Mouse (Mus musculus) telencephalon, adult 2 months (tissue): ENCODE results near the gene Gpr153.
"Not testable (repeated sequence)": the region's sequence is repeated elsewhere in the genome, so short reads cannot be mapped to it uniquely, and the experiment has no call there.

Source experiments
- DNase-seq: peaks from one replicate; pipeline ENCODE4 v3.0.0-alpha.2; 2011; ENCODE audit warnings: low read depth, low spot score

The Gpr153 gene

GRCm38 (mm10) chr4:152273621-152274236 lies at the start of gene Gpr153:
Gpr153 (plus strand) TSS chr4:152274232.
- DNase-seq, result no peak

DNA sequence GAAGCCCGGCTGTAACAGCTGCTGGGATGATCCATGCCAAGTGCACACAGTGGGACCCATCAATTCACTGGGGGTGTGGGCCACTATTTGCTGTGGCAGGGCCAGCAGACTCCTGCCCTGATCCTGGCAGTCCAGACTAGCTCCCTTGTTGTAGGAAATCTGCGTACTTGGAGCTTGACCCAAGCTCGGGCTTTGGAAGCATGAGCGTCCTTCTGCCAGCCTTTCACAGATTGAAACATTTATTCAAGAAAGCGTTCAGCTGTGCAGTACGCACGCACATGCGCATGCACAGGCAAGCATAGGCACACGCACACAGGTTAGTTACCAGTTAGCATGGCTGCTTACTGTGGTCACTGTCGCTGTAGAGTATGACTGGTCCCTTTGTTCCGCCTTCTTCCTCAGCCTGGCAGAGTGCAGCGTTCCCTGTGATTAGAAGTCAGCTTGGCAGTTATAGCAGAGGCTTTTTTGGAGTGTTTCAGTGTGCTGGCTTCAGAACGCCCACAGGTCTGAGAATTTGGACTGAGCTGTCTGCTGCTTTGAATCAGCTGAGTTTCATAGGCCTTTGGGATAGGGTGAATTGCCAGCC lies 47.0 kb upstream of the Gpr153 start:
- peak; percentile 96 for DNase-seq

GRCm38 (mm10) chr4:152227749-152228527 lies 46.1 kb upstream of the Gpr153 start:
- DNase-seq, result no peak

- not testable (repeated sequence) for DNase-seq
Measured at GRCm38 (mm10) chr4:152230331-152230730, 43.7 kb upstream of the Gpr153 start.

DNA sequence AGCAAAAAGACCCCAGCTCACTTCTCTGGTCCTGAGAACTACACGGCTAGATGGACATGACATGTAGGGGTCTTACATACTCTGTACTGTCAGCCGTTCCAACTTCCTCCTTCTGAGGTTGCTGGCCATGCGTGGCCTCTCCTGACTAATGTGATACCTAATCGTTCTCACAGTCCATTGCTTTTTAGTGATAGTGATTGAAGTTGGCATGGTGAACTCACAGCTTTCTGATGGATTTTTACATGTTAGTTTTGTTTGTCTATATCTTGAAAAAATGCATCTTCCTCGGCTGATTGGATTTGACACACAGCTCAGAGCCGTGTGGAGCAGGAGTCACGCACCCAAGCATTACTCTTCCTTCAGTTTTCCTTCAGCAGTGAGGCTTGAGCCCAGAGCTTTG lies 42.7 kb upstream of the Gpr153 start:
- DNase-seq, result no peak

- no peak for DNase-seq
Measured at GRCm38 (mm10) chr4:152232411-152232903, 41.6 kb upstream of the Gpr153 start.

DNA sequence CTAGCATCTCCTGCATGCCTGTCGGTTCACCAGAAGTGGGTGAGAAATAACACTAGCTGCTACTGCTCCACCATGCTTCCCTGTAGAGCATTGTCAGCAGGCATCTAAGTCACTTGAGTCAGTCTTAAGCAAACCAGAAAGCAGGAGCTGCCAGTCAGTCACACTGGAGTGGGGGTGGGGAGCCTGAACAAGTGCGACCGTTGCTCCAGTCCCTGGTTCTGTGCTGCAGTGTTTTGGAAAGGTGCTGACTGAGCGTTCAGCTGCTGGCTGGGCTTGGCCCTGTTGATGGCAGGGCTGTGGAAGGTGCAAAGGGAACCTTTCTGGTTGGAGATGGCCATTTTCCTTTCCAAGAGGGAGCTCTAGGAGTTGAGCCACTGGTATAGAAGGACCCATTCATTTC lies 34.1 kb upstream of the Gpr153 start:
- DNase-seq, result no peak

DNA sequence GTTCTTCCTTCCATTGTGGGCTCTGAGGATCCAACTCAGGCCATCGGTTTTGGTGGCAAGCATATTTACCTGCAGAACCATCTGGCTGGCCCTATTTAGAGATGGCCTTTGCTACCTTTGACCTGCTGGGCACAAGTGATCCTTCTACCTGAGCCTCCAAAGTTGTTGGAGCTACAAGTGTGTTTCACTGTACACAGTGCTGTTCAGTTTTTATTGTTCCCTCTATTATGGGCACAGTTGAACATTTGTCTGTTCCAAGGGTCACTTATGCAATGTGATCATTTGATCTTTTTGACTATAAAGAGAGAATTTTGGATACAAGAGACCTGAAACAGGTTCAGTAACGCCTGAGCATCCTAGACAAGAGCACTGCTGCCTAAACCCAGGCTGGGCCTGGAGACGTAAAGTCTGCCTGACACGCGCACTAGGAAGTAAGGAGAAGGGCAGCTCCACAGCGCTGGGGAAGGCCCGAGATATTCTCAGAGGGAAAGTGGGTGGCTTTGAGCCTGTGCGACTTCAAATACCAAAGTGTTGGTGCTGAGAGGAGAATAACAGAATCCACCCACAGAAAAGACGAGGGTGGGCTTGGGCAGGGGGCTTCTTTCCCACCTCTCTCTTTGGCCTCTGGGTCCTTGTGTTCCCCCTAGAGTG lies 30.7 kb upstream of the Gpr153 start:
- no peak for DNase-seq

DNA sequence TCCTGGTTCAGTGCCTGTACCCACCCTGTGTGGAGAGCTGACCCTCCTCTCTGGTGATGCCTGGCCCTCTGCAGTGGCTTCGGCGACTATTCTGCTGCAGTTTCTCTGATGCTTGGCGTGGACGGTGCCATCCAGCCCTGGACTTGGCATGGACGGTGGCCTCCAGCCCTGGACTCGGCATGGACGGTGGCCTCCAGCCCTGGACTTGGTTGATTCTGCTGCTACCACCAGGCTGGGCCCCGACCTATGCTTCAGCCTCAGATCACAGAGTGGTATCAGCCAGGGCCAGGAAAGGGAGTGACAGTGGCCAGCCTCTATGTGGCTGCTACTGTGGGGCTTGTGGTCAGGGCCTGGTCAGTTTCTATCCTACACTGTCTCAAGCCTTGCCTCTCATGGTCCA lies 30.1 kb upstream of the Gpr153 start:
- no peak for DNase-seq

GRCm38 (mm10) chr4:152244545-152245522 lies 29.2 kb upstream of the Gpr153 start:
- no peak for DNase-seq

DNA sequence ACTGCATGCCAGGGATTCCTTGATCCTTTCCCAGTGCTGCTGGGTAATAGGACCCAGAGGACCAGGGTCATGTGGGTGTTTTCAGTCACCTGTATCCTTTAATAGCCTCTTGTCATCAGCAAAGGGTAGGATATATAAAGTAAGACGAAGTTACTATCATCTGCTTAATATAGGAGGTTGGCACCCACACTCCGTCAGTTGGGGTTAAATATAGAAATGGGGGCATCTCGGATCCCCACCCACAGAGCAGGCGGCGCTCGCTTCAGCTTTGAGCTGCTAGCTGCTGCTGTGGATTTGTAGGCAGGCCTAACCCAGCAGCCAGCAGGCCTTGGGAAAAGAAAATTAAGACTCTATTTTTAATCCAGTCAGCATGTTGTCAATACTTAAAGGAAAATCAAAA lies 28.0 kb upstream of the Gpr153 start:
- DNase-seq, result peak; percentile 91

DNA sequence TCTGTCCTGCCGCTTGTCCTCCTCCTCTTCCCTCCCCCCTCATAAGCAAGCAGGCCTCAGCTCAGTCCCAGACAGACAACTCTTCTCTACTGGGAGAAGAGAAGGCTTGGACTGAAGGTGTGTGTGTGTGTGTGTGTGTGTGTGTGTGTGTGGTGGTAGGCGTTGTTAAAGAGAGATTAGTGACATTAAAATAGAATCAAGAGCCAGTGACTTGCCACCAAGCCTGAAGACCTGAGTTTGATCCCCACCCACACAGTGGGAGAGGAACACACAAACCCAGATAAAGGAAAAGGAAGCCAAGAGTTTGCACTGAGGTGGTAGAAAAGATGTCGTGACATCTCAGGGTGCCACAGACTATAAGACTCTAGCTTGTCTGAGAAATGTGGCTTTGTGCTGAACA lies 26.8 kb upstream of the Gpr153 start:
- DNase-seq, result no peak

GRCm38 (mm10) chr4:152250615-152251014 lies 23.4 kb upstream of the Gpr153 start:
- DNase-seq, result no peak

GRCm38 (mm10) chr4:152253183-152253759 lies 20.8 kb upstream of the Gpr153 start:
- DNase-seq, result no peak

DNA sequence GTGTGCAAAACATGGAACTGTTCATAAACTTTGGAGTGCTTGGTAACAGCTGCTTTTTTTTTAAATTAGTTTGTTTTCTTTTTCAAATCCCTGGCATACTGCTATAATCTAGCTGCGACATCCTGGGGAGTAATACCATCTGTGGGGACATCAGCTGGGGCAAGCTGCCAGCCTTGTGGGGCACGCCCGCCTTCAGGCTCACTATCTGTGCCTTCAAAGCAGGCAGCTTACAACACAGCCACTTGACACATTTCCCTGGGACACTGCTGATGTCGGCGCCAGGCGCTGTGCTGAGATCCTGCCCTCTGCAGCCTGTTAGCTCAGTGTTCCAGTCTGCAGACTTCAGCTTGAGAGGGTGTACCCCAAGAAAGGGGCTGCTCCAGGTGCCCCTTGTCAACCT lies 17.0 kb upstream of the Gpr153 start:
- DNase-seq, result peak; percentile 73

GRCm38 (mm10) chr4:152260451-152260850 lies 13.6 kb upstream of the Gpr153 start:
- DNase-seq, result no peak

GRCm38 (mm10) chr4:152262187-152262586 lies 11.8 kb upstream of the Gpr153 start:
- no peak for DNase-seq

DNA sequence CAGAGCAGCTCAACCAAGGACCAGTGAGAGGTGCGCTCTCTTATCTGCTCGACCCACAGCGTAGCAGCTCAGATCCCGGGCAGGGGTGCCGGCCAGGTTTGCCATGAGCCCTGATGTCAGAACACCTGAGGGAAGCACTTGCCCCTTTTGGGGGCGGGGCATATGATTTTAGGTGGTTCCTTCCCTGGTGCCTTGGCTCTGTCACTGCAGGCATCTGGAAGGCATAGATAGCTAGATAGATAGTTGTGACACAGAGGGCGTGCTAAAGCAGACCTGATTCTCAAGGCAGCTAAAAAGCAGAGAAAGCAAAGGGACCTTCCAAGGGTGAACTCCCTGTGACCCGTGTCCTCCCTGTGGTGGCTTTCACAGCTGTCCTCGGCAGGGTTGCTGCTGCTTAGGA lies 10.9 kb upstream of the Gpr153 start:
- no peak for DNase-seq

DNA sequence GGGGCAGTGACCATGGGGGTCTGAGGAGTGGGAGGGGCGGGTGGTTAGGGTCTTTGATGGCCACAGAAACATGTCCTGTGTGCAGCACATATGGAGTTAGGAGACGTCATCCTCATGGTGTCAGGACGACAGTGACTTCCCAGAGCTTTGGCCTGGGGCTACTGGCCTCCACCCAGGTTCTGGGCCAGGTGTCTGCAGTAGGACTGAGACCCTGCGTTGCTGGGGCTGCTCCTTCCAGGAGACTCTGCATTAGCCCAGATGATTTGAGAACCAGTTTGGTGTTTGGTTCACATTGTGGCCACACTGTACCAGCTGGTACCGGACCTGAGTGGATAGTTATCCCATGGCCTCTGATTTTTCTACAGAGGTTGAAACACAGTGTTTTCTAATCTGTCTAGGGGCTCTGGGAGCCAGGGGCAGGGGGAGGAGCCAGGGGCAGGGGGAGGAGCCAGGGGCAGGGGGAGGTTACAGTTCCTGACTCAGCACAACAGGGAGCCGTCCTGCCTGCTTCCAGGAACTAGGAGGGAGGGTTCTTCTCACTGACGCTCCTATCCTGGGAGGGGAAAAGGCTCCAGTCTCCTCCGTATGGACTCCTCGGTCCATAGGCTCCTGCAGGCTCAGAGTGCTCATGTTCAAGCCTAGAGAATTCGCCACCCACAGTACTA lies 10.4 kb upstream of the Gpr153 start:
- DNase-seq, result no peak

- DNase-seq, result no peak
Measured at GRCm38 (mm10) chr4:152264177-152264530, 9.9 kb upstream of the Gpr153 start.
